Mouse (Mus musculus): ENCODE measurements around the gene Zcchc9.
"Not testable (repeated sequence)": the region's sequence is repeated elsewhere in the genome, so short reads cannot be mapped to it uniquely, and the experiment has no call there.

The Zcchc9 gene

DNA sequence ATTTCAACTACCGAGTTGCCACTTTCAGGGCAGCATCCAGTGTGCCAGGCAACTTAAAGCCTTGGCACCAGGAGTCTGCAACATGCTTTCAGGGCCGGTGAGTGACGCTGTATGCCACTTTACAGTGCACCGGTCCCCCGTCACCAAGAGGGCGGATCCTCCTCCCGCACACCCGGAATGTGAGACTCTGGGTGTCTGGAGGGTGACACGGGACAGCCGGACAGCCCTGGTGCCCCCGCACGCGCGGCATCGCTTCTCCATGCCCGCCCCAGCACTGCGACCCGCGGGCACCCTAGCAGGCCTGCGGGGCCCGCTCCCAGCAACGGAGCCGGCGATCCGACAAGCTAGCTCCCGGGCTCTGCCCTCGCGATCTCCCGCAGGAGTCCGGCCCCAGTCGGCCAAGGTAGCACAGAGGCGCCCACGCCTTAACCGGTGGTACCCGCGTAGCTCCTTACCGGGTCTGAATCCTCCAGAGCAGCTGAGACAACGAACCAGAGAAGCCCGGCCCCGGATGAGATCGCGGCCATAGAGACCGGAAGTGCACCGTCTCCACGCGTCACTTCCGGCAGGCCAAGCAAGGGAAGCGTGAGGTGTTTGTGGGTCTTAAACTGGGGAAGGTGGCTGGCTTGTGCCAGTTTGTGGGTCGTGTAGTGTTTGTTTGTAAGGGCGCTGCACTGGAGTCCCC lies at the start of gene Zcchc9:
Gene Zcchc9 (minus strand): TSS at position 551 of the 685 bp plus-strand sequence.
- peak; percentile 80 to 88 for DNase-seq (ENCODE audit: low spot score in 2 of 2)

DNA sequence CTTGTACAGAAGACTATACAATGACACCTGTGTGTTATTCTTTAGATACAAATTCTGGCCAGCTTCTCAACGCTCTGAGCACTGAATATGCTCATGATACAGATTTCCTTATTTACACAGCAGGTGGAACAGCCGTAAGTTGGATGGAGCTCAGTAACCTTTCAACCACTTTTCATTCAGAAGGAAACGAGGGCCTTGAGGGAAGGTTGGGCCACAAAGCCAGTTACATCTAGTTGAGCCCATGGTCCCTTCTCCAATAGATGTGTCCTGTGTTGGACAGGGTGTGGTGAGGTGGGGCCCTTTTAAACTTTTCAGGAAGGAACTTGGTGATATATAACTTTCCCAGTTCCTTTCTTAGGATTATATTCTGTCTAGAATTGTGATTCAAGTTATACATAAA lies 46.9 kb upstream of the Zcchc9 start:
- DNase-seq (ENCODE audit: low spot score in 2 of 2) = no peak

DNA sequence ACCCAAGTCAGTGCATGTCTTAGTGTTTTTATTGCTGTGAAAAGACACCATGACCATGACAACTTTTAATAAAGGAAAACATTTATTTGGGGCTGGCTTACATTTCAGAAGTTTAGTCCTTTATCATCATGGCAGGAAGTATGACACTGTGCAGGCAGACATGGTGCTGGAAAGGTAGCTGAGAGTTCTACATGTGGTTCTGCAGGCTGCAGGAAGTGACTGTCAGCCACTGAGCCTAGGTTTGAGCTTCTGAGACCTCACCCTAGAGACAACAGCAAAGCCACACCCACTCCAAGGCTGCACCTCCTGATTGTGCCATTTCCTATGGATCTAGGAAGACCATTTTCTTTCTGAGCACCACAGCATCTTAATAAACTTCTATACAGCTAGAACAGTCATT lies 20.4 kb upstream of the Zcchc9 start:
- no peak for DNase-seq (ENCODE audit: low spot score in 2 of 2)

DNA sequence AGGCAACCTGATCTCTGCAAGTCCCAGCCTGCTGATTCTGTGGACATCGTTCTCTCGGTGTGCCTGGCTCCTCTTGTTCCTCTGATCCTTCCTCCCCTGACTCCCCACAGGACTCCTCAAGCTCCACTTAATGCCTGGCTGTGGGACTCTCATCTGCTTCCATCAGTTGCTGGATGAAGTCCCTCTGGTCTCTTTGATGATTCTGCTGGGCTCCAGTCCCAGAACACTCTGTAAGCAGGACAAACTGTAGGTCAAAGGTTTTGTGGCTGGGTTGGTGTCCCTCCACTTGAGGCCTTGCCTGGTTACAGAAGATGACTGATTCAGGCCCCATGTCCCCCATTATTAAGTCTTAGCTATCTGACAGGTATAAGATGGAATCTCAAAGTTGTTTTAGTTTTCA lies 18.6 kb upstream of the Zcchc9 start:
- no peak for DNase-seq (ENCODE audit: low spot score in 2 of 2)

DNA sequence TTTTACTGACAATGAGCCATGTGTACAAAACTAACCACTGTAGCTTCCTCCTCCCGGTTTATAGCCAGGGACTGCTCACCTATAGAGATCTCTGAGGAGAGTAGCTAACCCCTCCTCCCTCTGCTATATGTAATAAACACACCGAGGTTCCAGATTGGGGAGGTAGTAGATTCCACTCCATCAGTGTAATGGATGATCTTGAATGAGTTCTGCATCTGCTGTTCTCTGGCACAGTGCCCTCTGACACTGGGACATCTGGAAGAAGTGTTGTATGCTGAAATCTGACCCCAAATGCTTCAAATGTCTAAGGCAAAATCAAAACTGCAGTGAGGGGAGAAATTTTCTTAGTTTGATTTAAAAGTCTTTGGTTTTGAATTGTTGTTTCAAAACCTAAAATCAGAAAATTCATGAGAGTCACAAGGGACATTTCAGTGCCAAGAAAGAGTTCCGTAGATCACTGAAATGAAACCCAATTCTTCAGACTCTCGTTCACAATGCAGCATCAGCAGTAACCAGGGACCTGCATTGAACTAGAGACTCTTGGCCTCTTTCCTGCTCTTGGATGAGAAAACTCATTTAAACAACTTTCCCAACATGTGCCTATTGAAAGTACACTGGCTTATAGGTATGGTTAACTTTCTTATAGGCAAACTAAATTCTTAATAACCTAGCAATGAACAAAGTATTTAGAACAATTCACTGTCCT lies 17.5 kb upstream of the Zcchc9 start:
- DNase-seq (ENCODE audit: low spot score in 2 of 2) = no peak

DNA sequence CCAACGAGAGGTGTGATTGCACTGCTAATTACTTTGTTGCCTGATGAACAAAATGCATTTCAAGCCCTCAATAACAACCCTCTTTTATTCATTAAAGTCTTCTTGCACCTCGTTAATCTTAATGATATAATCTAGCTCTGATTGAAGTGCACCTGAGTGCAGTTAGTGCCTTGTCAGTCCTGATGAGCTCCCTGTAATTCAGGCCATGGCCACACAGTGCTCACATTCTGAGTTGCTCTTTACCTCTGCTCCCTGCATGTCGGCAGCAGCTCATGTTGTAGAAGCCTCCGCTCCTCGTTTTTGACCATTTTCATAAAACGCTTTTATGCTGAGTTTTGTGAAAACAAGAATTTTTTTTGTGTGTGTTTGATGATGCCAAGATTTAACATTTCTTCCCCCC lies 16.2 kb upstream of the Zcchc9 start:
- DNase-seq (ENCODE audit: low spot score in 2 of 2) = no peak

DNA sequence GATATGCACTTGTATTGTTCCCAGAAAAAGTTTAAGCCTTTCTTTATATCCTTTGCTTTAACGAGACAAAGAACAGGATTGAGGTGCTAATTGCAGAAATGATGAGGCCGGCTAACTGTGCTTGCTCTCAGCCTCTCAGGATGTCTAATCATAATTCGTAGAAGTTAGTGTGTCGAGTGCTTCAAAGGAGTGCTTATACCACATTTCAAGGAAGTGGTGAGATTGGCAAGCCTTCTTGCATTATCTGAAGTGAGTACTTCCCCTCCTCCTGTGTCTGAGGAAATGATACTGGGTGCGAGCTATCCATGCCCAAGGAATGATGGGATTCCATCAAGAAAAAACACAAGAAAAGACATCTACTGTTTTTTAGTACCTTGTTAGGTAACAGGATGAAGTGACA lies 7.2 kb upstream of the Zcchc9 start:
- no peak for DNase-seq (ENCODE audit: low spot score in 2 of 2)

DNA sequence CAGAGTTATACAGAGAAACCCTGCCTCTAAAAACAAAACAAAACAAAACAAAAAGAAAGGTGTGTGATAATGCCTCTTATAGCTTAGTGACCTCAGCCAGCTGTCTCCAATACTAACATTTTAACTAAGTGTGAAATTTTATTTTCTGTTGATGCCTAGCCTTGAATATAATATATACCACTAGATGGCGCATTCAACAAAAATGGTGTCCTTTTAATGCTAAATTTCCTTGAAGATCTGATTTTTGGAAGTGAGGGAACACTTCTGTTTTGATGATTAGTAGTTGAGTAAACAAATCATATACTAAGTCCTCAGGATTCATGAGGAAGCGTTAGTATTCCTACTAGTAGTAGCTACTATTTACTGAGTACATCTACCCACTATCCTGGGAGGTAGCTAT lies 2.0 kb upstream of the Zcchc9 start:
- DNase-seq (ENCODE audit: low spot score in 2 of 2) = no peak

DNA sequence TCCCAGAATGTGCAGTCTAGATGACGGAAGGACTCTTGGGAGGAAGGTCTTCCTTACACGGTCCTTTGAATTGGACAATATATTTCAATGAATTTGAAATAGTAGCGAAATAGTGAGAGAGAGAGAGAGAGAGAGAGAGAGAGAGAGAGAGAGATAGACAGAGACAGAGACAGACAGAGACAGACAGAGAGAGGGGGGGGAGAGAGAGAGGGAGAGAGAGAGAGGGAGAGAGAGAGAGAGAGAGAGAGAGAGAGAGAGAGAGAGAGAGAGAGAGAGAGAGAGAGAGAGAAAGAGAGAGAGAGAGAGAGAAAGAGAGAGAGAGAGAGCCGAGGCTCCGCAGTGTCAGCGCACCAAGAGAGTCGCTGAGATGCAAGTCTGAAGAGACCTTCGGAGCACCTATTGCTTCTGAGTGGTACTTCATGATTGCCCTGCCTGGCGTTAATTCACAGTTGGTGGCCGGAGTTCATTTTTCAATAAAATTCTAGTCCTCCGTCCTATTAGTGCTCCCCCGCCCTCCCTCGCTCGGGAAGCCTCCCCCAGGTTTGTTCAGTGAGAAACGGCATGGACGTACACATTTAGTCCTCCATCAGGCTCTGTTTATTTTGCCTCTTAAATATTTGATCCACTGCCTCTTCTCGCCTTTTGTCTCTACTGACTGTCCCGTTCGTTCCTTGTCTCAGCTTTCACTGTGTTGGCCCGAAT lies 520 bp upstream of the Zcchc9 start:
- DNase-seq (ENCODE audit: low spot score in 2 of 2) = peak in 1 of 2 experiments; percentile 21

DNA sequence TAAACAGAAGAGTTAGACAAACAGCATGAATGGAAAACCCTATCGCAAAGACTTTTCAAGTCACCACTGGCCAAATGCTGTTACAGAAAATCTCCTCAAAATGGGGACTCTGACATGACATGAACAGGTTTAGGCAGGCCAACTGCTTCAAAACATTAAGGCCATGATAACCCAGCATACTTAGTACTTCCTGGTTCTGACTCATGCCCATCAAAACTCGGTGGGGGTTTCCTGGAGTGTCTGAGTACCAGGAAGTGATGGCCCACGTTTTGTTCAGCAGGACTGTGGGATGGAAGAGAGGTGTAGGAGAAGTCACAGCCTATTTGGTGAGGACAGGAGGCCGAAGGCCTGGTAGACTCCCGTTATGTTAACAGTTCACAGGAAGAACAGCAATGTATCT lies 5.8 kb downstream of the Zcchc9 start:
- DNase-seq (ENCODE audit: low spot score in 2 of 2) = no peak

DNA sequence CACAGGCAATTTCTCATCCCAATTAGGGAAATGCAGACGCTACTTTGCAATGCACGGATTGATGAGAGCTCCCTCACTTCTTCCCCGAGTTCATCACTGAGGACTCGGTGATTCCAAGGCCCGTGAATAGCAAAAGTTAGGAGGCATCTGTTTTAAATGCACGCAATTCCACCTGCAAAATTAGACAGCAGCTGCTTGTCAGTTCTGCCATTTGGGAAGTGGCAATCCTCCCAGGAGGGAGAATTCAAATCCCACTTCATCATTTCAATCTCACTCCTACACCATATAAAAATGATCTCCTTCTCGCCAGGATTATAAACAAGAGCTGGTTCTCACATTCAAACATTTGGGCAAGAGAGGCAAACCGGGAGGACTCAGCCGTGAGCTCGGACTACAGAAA lies 10.1 kb downstream of the Zcchc9 start:
- no peak for DNase-seq (ENCODE audit: low spot score in 2 of 2)

DNA sequence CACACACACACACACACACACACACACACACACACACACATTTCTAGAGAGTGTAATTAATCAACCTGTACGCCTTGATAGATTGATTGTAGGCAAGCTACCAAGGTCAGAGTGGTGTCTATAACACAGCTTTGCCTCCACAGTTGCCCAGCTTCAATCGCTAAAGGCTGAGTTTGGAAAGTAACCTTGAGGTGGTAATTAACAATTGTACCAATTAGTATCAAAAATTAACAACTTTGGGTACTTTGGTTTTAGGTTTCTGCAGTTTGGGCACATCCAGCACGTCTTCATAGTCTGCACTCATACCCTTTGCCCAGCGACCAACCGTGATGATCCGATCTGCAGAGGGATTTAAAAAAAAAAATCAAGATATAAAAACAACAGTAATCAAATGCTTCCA lies 10.6 kb downstream of the Zcchc9 start:
- DNase-seq (ENCODE audit: low spot score in 2 of 2) = no peak

DNA sequence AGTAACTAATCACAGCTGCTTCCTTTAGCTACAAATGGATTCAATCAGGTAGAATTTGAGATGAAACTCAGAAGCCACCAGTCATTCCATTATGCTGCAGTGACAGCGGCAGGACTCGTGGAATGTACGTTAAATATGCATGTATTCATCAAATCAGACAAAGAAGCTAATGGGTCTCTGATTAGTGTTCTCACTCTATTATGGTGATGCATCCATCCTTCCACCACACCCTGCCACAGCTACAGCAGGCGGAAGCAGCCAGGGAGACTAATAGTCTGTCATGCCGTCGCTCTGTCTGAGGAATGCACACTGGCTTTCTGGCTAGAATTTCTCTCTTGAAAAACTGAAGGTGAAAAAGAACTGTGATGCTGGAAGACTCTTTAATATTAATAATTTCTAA lies 11.5 kb downstream of the Zcchc9 start:
- DNase-seq (ENCODE audit: low spot score in 2 of 2) = no peak

DNA sequence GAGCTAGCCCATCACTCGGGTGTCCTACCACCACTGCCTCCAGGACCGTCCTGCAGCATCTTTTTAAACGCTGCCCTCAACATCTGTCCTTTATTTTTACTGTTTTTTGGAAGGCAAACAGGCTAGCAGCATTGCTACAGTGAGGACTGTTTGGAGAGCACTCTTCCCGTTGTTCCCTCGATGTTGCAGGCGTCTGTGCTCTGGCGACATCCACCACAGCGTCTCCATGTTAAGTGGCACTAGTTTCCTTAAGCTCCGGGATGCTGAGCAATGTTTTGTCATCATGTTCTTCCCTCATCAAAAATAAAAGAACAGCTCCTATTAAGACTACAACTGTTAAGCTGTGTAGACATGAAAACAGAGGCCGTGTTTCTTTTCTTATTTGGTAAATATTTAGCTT lies 11.9 kb downstream of the Zcchc9 start:
- DNase-seq (ENCODE audit: low spot score in 2 of 2) = no peak

DNA sequence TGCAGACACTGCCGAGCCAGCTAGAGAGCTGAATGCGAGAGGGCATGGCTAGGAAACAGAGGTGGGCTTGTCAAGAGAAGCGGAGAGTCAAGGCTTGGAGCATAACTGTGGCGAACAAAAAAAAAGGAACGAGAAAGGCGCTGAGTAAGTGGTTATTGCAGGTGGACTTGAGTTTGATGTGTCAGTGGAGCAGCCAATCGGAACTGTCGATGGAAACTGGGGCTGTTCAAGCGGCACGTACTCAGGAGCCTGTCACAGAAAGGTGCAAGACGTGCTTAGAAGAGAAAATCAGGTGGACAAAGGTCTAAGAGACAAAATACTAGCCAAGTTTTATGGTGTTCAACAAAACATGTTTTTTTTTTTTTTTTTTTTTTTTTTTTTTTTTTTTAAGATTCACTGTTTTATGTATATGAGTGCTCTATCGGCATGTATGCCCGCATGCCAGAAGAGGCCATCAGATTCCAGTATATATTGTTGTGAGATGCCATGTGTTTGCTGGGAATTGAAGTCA lies 12.5 kb downstream of the Zcchc9 start:
- DNase-seq (ENCODE audit: low spot score in 2 of 2) = no peak

DNA sequence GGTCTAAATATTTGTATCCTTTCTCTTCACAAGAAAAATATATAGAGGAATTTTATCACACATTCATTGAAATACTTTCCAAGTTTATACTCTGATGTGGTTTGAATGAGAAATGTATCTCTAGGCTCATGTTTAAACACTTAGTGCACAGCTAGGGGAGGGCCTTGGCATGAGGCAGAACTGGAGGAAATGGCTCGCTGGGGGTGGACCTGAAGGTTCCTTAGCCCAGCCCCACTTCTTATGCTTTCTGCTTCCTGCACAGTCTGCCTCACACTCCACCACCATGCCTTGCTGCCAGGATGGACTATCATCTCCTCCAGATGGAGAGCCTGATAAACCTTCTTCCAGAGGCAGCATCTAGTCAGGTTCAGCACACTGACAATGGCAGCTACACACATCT lies 15.5 kb downstream of the Zcchc9 start:
- no peak for DNase-seq (ENCODE audit: low spot score in 2 of 2)

DNA sequence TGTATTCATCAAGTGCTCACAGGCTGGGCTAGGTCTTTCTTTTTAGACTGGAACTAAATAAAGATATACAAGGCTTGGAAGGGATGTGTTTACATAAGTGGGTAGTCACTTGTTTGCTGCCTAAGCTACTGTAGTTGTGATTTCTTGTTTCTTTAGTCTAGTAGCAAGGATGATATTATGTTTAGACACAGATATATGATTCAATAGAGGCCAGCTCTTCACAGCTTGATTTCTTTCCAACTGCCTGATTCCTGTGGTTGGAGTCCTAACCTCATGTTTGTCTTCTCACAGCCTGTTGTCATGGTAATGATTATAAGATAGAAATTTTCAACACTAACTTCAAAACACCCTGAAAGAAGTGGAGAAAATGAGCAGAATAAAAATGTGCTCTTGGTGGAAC lies 27.6 kb downstream of the Zcchc9 start:
- DNase-seq (ENCODE audit: low spot score in 2 of 2) = no peak

DNA sequence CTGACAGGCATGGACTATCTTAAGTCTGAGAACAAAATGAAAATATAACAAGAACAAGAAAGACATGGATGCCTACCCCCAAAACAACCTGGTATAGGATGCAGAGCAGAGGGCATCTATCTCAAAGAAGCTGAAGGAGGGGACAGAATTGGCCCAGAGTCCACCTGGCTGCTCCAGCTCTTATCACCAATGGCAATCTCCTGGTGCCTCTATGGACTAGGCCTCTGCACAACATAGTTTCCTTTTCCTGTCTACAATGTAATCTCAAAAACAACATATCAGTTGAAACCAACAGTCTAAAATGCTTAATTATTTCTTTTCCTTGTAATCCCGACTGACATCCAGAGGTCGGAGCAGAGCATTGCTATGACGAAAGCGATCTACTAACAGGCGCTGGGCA lies 29.4 kb downstream of the Zcchc9 start:
- DNase-seq (ENCODE audit: low spot score in 2 of 2) = no peak

DNA sequence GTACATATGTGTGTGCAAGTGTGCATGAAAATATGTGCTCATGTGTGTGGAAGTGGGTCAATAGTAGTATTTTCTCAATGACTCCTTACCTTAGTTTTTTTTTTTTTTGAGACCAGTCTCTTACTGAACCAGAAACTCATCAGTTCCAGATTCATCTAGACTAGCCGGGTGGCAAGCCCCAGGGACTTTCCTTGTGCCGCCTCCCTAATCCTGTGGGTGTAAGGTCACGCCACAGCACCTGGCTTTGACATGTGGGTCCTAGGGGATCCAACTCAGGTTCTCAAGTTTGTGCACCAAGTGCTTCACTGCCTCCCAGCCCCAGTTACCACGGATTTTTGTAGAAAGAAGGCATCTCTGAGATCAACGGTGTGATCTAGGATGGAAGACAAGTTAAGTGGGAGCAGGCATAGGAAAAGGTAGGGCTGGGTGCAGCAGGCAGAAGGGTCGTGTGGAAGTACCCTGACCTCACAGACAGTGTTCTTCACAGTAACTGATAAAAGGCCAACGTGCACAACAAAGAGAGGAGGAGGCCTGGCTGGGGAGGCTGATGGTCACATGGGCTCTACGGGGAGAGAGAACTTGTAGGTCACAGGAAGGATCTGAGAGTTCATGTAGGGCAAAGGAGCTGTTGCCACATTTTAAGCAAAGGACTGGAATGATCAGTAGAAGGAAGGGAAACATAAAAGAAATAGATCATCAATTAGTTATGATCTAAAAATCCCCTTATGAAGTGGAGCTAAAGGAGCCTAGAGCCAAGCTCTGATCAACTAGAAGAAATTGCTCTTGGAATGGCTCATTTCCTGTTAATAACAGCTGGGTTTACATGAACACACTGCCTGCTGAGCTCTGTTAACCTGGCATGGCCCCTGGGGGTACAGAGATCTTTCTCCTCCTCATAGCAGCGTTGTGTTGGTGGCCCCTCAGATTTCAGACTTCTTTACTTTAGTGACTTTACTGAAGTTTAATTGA lies 38.5 kb downstream of the Zcchc9 start:
- DNase-seq (ENCODE audit: low spot score in 2 of 2) = no peak

DNA sequence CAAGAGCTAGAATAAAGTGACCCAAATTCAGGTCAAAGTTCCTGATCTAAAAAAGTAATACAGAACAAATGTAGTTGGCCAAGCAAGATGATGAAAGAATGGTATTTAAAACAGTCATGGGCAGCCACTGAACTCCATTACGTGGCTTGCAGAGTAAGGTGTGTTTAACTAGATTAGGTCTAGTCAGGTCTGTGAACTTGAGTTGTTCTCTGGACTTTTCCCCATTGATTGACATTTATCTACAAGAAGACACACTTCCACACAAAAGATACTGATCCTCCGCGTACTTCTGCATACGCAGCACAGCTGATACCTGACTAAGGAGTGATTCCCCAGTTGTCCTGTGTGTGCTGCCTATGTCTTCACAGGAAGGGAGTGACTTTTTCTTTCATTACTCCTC lies 41.9 kb downstream of the Zcchc9 start:
- no peak for DNase-seq (ENCODE audit: low spot score in 2 of 2)

DNA sequence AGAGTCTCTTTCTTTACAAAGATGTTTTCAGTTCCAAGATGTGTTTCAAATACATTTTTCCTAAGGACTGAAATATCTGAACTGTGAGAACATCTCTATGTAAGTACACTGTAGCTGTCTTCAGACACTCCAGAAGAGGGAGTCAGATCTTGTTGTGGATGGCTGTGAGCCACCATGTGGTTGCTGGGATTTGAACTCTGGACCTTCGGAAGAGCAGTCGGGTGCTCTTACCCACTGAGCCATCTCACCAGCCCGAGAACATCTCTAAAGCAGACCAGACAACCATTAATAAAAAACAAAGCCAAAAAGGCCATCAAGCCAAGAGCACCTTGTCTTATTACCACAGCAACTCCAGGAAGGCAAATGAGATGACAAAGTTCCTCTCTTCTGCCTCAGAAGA lies 43.9 kb downstream of the Zcchc9 start:
- not testable (repeated sequence) for DNase-seq (ENCODE audit: low spot score in 2 of 2)

All from spleen, postnatal 10 days (tissue).